Mouse (Mus musculus): Measurements from ENCODE around the gene Cldn5. TPM values are rescaled to one million over a fixed set of nuclear protein-coding genes. Genes with fewer than 3 reads are reported as not detected.

The Cldn5 gene
- polyA plus RNA-seq, 1 experiment from 2014 or later, result 22.4 TPM

Other genes with a start within 250 kb of the Cldn5 start
- gene Tbx1, start 186.2 kb upstream of the Cldn5 start, polyA plus RNA-seq (2015; fragmentation: Nextera tagmentation; extraction: Ambion mirVana), result 5.5 and 6.0 TPM in 2 replicates
- 2.6 and 3.6 TPM in 2 replicates for gene Gp1bb, start 154.4 kb upstream of the Cldn5 start, polyA plus RNA-seq (2015; fragmentation: Nextera tagmentation; extraction: Ambion mirVana)
- gene Gm49601, start 150.4 kb upstream of the Cldn5 start, polyA plus RNA-seq (2015; fragmentation: Nextera tagmentation; extraction: Ambion mirVana), result 5.9 and 6.0 TPM in 2 replicates
- 37.0 and 41.7 TPM in 2 replicates for gene Sept5, start 146.9 kb upstream of the Cldn5 start, polyA plus RNA-seq (2015; fragmentation: Nextera tagmentation; extraction: Ambion mirVana)
- 117 and 119 TPM in 2 replicates for gene Ufd1, start 34.9 kb downstream of the Cldn5 start, polyA plus RNA-seq (2015; fragmentation: Nextera tagmentation; extraction: Ambion mirVana)
- 45.3 and 46.8 TPM in 2 replicates for gene Cdc45, start 35.1 kb downstream of the Cldn5 start, polyA plus RNA-seq (2015; fragmentation: Nextera tagmentation; extraction: Ambion mirVana)
- 43.8 and 46.2 TPM in 2 replicates for gene 2510002D24Rik, start 59.7 kb downstream of the Cldn5 start, polyA plus RNA-seq (2015; fragmentation: Nextera tagmentation; extraction: Ambion mirVana)
- gene Gm28539, start 59.7 kb downstream of the Cldn5 start, polyA plus RNA-seq (2015; fragmentation: Nextera tagmentation; extraction: Ambion mirVana), result not detected in 2 replicates
- gene Mrpl40, start 100.0 kb downstream of the Cldn5 start, polyA plus RNA-seq (2015; fragmentation: Nextera tagmentation; extraction: Ambion mirVana), result 104 and 105 TPM in 2 replicates
- gene Hira, start 100.2 kb downstream of the Cldn5 start, polyA plus RNA-seq (2015; fragmentation: Nextera tagmentation; extraction: Ambion mirVana), result 18.9 TPM in 2 replicates

Measured in limb, embryonic 13.5 days (tissue).